Mouse (Mus musculus): ENCODE measurements around the gene Actn2. TPM values are rescaled to one million over a fixed set of nuclear protein-coding genes. Genes with fewer than 3 reads are reported as not detected.

Actn2 gene
- polyA plus RNA-seq, 1 experiment from 2014 or later: 3.4 TPM

DNA sequence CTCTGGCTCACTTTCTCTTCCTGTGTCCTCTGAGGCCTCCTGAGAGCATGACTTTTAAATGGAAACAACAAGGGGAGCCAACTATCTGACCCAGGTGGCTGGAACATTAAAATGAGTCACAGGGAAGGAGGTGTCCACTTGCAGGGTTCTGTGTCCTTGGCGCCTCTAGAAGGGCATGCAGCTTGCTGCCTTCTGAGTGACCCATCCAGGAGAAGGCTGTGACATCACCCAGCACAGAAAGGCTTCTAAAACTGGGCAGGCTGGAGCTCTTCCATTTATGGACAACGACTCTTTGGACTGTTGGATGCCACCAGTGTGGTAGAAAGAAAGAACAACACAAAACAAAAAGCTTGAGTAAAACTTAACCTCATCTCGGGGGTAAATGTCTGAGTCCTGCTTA is 56.7 kb downstream of the Actn2 start:
- H3K27ac ChIP-seq (replicated peaks): no peak overlapping the region
- no peaks in the 10 kb centered on the region for H3K4me1 ChIP-seq (replicated peaks)
- no peaks in the 10 kb centered on the region for H3K9me3 ChIP-seq
- H3K4me3 ChIP-seq: no peak overlapping the region
- no peaks in the 10 kb centered on the region for H3K27me3 ChIP-seq
- H3K36me3 ChIP-seq: no peaks in the 10 kb centered on the region
- WGBS: 94% methylated on average over 3 of the region's 3 CpGs
- H3K9ac ChIP-seq: no peak overlapping the region
- no peak for ATAC-seq (ENCODE audit: low FRiP score, low read depth)
- H3K4me2 ChIP-seq: no peak overlapping the region

DNA sequence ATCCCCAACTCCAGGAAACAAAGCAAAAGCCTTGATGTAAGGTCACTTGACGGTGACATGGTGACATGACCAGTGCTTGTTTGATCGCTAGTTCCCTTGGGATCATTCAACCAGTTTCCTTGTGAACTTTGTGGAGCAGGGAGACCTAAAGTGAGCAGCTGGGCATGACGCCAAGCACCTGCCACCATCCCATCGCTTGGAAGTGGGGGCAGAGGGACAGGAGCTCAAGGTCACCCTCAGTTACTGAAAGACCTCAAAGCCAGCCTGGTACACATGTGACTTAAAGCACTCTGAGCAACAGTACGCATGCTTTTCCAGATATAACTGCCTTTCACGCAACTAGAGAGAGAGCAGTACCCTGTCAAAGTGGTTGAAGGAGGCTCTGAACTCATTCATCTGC is 65.8 kb downstream of the Actn2 start:
- H3K9me3 ChIP-seq: no peaks in the 10 kb centered on the region
- ATAC-seq (ENCODE audit: low FRiP score, low read depth): no peak
- no peak overlapping the region for H3K4me2 ChIP-seq
- H3K4me3 ChIP-seq: no peak overlapping the region
- H3K9ac ChIP-seq: no peak overlapping the region
- H3K27me3 ChIP-seq: no peaks in the 10 kb centered on the region
- WGBS: 73% methylated on average over 6 of the region's 6 CpGs
- no peaks in the 10 kb centered on the region for H3K36me3 ChIP-seq
- no peak overlapping the region for H3K27ac ChIP-seq (replicated peaks)
- H3K4me1 ChIP-seq (replicated peaks): no peaks in the 10 kb centered on the region

DNA sequence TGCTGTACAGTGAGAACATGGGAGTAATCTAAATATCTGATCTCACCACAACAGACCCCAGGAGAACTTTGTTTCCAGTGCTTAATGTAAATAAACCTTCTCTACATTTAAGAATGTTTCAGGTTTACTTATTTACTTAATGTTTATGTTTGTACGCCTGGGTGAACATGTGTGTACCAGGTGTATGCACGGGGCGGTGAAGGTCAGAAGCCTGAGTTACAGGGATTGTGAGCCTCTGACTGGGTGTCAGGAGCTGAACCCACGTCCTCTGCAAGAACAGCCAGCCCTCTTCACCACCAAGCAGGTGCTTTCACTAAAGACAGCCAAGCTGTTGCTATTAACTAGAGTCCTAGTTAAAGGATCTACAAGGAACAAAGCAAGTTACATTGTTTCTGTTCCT is 66.3 kb downstream of the Actn2 start:
- WGBS: 82% methylated on average over 4 of the region's 4 CpGs
- Histone ChIP-seq H3K4me3 (no peak overlapping the region), H3K9ac (no peak overlapping the region), H3K27ac (replicated peaks) (no peak overlapping the region), H3K36me3 (no peaks in the 10 kb centered on the region), H3K27me3 (no peaks in the 10 kb centered on the region), H3K4me1 (replicated peaks) (no peaks in the 10 kb centered on the region), H3K9me3 (no peaks in the 10 kb centered on the region), H3K4me2 (no peak overlapping the region)
- no peak for ATAC-seq (ENCODE audit: low FRiP score, low read depth)

DNA sequence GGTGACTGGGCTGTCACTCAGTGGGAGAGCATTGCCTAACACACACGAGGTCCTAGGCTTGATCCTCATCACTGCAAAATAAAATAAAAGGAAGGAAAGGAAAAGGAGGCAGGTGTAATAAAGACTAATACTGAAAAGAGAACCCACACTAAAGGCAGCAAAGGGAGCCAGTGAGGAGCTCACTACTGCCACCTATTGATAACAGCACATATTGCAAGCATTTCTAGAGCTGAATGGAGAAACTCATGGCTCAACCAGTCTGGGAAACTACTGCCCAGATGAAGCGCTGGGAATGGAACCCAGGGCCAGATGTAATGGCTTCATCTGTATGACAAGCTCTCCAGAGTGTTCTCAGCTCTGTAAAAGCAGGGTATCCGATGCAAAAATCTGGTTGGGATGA is 67.6 kb downstream of the Actn2 start:
- Histone ChIP-seq H3K27ac (replicated peaks) (no peak overlapping the region), H3K4me1 (replicated peaks) (no peaks in the 10 kb centered on the region), H3K9me3 (no peaks in the 10 kb centered on the region), H3K4me3 (no peak overlapping the region), H3K36me3 (no peaks in the 10 kb centered on the region), H3K4me2 (no peak overlapping the region), H3K9ac (no peak overlapping the region), H3K27me3 (no peaks in the 10 kb centered on the region)
- ATAC-seq (ENCODE audit: low FRiP score, low read depth): no peak
- WGBS: 53% methylated on average over 3 of the region's 3 CpGs

DNA sequence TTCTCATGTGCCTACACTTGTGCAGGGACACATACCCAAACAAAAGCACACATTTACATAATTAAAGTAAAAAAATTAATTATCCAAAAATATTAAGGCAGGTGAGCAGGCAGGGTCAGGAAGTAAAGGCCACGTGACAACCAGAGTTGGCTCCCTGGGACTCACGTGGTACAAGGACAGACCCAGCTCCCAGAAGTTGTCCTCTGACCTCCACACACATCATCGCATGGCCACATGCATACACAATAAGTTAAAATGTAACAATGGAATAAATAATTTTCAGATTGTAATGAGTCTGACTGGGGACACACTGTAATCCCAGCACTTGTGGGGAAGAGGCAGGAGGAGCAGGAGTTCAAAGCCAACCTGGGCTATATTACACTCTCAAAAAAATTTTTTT is 72.6 kb downstream of the Actn2 start:
- WGBS: 93% methylated on average over 3 of the region's 3 CpGs
- Histone ChIP-seq H3K9ac (no peak overlapping the region), H3K4me1 (replicated peaks) (no peaks in the 10 kb centered on the region), H3K27me3 (no peaks in the 10 kb centered on the region), H3K36me3 (no peaks in the 10 kb centered on the region), H3K9me3 (no peaks in the 10 kb centered on the region), H3K27ac (replicated peaks) (no peak overlapping the region), H3K4me2 (no peak overlapping the region), H3K4me3 (no peak overlapping the region)
- ATAC-seq (ENCODE audit: low FRiP score, low read depth): no peak

DNA sequence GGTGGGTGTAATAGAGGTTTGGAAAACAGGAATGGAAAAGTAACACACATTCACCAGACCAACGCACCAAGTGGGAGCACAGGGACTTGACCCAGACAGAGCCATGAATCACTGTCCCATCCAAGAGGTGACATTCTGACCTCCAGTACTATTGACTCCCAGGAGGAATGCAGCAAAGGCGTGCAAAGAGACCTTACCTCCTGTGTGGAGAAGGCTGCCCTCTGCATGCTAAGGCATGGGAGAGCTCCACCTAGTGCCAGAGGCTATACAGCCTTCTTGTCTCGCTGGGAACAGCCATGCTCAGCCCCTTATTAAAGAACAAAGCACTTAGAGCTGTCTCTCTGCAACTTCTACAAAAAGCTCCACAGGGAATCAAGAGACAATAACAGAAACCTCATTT is 73.5 kb downstream of the Actn2 start:
- Histone ChIP-seq H3K27me3 (no peaks in the 10 kb centered on the region), H3K36me3 (no peaks in the 10 kb centered on the region), H3K9ac (no peak overlapping the region), H3K27ac (replicated peaks) (no peak overlapping the region), H3K4me1 (replicated peaks) (no peaks in the 10 kb centered on the region), H3K9me3 (no peaks in the 10 kb centered on the region), H3K4me3 (no peak overlapping the region), H3K4me2 (no peak overlapping the region)
- ATAC-seq (ENCODE audit: low FRiP score, low read depth): no peak
- 51% methylated on average over 3 of the region's 3 CpGs for WGBS

DNA sequence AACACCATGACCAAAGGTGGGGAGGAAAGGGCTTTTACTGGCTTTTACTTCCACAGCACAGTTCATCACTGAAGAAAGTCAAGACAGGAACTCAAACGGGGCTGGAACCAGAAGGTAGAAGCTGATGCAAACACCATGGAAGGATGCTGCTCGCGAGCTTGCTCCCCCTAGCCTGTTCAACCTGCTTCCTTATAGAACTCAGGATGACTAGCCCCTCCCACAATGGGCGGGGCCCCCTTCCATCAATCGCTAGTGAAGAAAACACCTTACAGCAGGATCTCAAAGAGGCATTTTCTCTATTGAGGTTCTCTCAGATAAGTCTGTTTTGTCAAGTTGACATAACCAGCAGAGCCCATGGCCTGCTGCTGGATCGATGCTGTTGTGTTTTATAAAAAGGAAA is 76.6 kb downstream of the Actn2 start:
- H3K36me3 ChIP-seq: no peaks in the 10 kb centered on the region
- H3K27me3 ChIP-seq: no peaks in the 10 kb centered on the region
- H3K27ac ChIP-seq (replicated peaks): no peak overlapping the region
- H3K4me2 ChIP-seq: no peak overlapping the region
- no peak overlapping the region for H3K9ac ChIP-seq
- no peak for ATAC-seq (ENCODE audit: low FRiP score, low read depth)
- H3K9me3 ChIP-seq: no peaks in the 10 kb centered on the region
- 73% methylated on average over 6 of the region's 6 CpGs for WGBS
- H3K4me1 ChIP-seq (replicated peaks): no peaks in the 10 kb centered on the region
- no peak overlapping the region for H3K4me3 ChIP-seq

DNA sequence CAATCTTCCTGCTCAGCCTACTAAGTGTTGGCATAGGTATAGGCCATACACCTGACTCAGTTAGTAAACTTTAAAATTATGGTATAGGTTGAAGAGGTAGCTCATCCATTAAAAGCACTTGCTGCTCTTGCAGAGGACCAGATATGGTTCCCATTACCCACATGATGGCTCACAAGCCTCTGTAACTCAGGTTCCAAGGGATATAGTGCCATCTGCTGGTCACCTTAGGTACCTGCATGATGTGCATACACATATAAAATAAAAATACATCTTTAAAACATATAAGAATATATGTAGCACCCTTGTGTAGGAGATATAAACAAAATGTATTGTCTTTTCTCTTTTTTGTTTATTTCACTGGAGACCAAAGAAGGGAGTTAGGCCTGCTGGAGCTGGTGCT is 79.1 kb downstream of the Actn2 start:
- no peaks in the 10 kb centered on the region for H3K36me3 ChIP-seq
- H3K4me1 ChIP-seq (replicated peaks): peaks cover 10% of the 10 kb centered on the region
- no peaks in the 10 kb centered on the region for H3K27me3 ChIP-seq
- no peak overlapping the region for H3K9ac ChIP-seq
- H3K4me2 ChIP-seq: no peak overlapping the region
- no peaks in the 10 kb centered on the region for H3K9me3 ChIP-seq
- no peak overlapping the region for H3K4me3 ChIP-seq
- no peak overlapping the region for H3K27ac ChIP-seq (replicated peaks)
- ATAC-seq (ENCODE audit: low FRiP score, low read depth): no peak

DNA sequence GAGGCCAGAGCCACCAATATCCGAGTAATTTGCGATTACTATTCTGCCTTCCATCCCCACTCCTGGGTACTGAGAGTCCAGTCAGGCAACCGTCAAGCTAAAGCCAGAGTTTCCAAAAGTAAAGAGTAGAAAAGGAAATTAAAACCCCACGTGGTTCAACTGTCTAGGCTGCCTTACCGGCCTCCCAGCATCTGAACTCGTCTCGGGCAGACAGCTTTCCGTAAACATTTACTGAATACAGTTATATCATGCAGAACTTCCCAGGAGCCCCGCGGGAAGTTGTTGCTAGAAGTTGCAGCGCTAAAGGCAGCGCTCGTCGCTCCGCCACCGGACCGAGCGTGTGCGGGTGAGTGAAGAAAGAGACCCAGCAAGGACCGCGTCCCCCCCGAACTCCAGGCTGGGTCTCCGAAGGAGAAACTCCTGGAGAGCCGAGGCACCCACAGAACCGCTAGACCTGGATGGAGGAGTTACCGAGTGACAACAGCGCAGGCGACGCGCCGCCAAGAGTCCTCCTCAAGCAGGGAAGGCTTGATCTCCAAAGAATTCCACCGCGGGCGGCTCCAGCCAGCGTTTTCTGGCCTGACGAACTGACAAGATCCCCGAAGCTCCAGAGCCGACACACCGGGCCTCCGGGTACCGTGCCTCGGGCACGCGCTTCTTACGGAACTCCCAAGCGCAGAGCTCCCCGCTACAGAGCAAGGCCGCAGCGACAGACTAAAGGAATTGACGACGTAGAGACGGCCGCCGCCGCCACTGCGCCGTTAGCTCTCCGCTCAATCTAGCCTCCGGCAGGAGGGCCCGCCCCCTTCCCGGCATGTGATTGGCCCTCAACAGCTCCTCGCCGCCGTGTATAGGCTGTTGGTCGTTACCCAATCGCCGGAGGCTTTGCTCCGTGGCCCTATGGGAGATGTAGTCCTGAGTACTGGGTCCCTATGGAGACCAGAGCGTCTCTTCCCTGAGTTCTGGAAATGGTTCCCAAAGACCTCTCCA is 82.9 kb downstream of the Actn2 start, which contains the start of gene Mtr:
Gene Mtr (minus strand): TSS at position 723 of the 990 bp plus-strand sequence.
- H3K9me3 ChIP-seq: no peaks in the 10 kb centered on the region
- WGBS: under 1% methylated on average over 69 of the region's 69 CpGs
- peak within 1 kb of the TSS; percentile 80 for H3K27ac ChIP-seq (replicated peaks)
- H3K27me3 ChIP-seq: no peaks in the 10 kb centered on the region
- H3K36me3 ChIP-seq: no peaks in the 10 kb centered on the region
- H3K4me3 ChIP-seq: peak within 1 kb of the TSS; percentile 73
- peaks cover 19% of the 10 kb centered on the region for H3K4me1 ChIP-seq (replicated peaks)
- peak; percentile 100 for ATAC-seq (ENCODE audit: low FRiP score, low read depth)
- H3K9ac ChIP-seq: peak within 1 kb of the TSS; percentile 65
- peak within 1 kb of the TSS; percentile 70 for H3K4me2 ChIP-seq

DNA sequence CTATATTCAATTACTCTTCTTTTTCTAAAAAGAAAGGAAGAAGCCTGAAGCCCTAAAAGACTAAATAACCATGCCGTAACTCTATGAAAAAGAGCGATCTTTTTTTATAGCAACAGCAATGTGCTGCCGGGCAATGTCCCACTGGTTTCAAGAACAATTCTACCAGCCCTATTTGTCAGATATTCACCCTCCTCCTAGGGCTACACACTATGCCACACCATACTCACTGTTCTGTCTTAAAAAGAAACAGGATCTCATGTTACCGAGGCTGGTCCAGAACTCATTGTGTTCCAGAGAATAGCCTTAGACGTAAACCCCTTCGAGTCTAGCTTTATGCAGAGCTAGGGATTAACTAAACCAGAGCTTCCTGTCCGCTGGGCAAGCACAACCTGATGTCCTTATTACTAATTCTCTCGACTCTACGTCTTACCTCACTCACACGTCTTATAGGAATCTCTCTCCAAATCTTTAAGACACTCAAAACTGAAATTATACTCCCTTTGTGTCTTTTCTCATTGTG is 83.6 kb downstream of the Actn2 start:
- ATAC-seq (ENCODE audit: low FRiP score, low read depth): no peak
- 10% methylated on average over 10 of the region's 10 CpGs for WGBS
- peak overlapping the region; percentile 73 for H3K4me3 ChIP-seq
- peaks cover 19% of the 10 kb centered on the region for H3K4me1 ChIP-seq (replicated peaks)
- H3K27ac ChIP-seq (replicated peaks): peak overlapping the region; percentile 80; the same call in 1 of the 2 replicates
- H3K9me3 ChIP-seq: no peaks in the 10 kb centered on the region
- no peaks in the 10 kb centered on the region for H3K27me3 ChIP-seq
- H3K36me3 ChIP-seq: no peaks in the 10 kb centered on the region
- H3K4me2 ChIP-seq: peak overlapping the region; percentile 70
- peak overlapping the region; percentile 65 for H3K9ac ChIP-seq

DNA sequence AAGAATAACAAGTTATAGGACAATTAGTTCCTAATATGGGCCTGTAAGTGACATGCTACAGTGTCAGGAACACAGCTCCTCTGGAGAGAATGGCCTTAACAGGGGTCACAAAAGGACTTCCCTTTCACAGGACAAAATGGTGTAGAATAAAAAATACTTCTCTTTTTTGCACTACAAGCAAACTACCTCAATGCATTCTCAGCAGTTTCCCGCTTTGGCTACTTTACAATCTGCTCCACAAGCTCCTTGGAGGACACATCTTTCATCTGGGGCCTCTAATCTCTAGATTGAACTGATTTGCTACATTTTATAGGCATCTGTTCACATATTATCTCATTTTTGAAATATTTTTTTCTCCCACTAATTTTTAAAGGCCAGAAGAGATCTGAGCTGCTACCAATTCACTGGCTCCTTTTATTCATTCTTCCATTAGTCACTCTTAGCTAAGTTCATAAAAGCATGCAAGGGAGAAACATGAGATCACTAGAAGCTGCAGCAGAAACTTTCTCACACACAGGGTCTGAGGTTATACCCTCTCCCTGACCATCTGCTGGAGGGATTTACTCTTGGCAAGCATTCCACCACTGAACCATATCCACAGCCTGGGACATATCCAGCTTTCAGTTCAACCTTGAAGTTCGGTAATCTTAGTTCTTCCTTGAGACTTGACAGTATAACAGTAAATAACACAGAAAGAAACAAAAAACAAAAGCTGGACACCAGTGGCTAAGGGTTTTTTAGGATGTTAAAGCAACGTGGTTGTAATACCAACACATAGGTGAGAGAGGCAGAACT is 84.5 kb downstream of the Actn2 start:
- H3K27ac ChIP-seq (replicated peaks): no peak overlapping the region
- H3K36me3 ChIP-seq: no peaks in the 10 kb centered on the region
- H3K9me3 ChIP-seq: no peaks in the 10 kb centered on the region
- no peaks in the 10 kb centered on the region for H3K27me3 ChIP-seq
- 80% methylated on average over 3 of the region's 3 CpGs for WGBS
- peak overlapping the region; percentile 70 for H3K4me2 ChIP-seq
- peak overlapping the region; percentile 73; the same call in 1 of the 2 replicates for H3K4me3 ChIP-seq
- no peak overlapping the region for H3K9ac ChIP-seq
- peaks cover 19% of the 10 kb centered on the region for H3K4me1 ChIP-seq (replicated peaks)
- no peak for ATAC-seq (ENCODE audit: low FRiP score, low read depth)

DNA sequence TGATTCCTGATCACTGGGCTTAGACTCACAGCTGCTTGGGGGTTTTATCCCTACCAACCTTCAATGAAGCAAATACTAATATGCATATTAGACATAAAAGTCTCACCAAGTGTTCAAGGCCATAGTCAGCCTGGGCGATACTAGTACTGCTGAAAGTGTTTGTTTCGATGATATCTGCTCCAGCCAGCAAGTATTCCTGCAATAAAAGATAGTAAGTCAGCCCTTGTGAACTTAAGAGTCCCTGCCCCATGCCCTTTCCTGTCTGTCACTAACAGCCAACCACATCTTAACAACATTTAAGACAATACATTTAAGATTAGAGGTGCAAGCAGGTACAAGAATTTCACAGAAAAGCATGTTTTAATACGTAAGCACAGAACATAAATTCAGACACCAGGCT is 90.1 kb downstream of the Actn2 start:
- Histone ChIP-seq H3K4me3 (no peak overlapping the region), H3K9ac (no peak overlapping the region), H3K36me3 (peaks cover 6% of the 10 kb centered on the region; the same call in 1 of the 2 replicates), H3K27ac (replicated peaks) (no peak overlapping the region), H3K4me2 (no peak overlapping the region), H3K9me3 (no peaks in the 10 kb centered on the region), H3K4me1 (replicated peaks) (no peaks in the 10 kb centered on the region), H3K27me3 (no peaks in the 10 kb centered on the region)
- WGBS: 99% methylated on average over 3 of the region's 3 CpGs
- no peak for ATAC-seq (ENCODE audit: low FRiP score, low read depth)
